Mouse (Mus musculus): ENCODE measurements at regions not wholly inside any gene's neighbourhood (a gene's known extent, or its start where the extent isn't known, plus 50 kb on each side); places are given as distances from the start of the nearest gene placed in this dataset.
"Not testable (repeated sequence)": the region's sequence is repeated elsewhere in the genome, so short reads cannot be mapped to it uniquely, and the experiment has no call there.

DNA sequence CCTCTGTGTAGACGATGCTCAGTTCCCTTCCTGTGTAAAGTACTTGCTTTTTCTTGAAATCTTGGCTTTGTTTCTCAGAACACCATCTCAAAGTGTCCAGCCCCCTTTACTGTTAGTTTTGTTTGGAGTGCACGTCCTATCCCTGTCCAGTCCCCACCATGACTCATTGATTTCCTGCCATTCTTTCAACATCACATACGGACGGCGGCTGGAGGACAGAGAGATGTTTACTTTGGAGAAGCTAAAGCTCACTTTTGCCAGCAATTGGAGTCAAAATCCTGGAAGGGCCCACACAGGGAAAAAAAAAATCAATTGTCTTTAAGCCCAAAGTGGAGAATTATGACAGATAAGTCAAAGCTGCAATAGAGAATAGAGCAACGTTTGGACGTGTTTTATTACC is 51.8 kb downstream of the Gm5426 start:
- ATAC-seq (replicated peaks; ENCODE audit: poor library complexity, severe bottlenecking) = peak; percentile 85

- ATAC-seq (replicated peaks; ENCODE audit: poor library complexity, severe bottlenecking) = no peak
These were observed 54.0 kb downstream of the Gm5426 start for GRCm38 (mm10) chr10:96190168-96190987.

DNA sequence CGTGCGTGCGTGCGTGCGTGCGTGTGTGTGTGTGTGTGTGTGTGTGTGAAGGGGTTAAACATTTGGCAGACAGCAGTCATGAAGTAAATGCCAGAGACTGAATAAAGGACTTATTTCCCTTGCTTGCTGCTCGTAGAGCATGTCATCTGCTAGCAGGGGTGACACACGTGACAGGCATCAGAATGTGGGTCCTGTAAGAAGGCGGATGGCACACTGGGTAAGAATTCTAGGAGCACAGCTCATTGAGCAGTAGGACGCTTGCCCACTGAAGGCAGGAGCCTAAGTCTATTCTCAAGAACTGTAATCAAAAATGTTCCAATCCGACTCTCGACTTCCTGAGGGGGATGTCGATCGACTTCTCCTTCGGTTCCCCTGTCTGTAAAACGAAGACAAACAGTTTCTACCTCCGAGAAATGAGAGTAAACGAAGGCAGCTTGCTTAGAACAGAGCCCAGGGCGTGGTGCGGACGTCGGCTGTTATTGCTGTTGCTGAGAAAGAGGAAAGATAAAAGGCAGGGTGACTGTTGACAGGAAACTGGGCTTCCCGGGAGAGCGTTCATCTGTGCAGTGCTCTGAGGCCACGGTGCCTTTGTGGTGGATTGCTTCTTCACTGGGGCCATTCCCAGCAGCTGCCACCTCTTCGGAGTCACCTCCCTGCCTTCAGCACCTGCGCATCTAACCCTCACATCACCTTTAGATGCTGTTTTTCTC is 64.7 kb downstream of the Gm5426 start:
- peak; percentile 77 for ATAC-seq (replicated peaks; ENCODE audit: poor library complexity, severe bottlenecking)

- ATAC-seq (replicated peaks; ENCODE audit: poor library complexity, severe bottlenecking) = no peak
These were observed 65.5 kb downstream of the Gm5426 start for GRCm38 (mm10) chr10:96201891-96202290.

DNA sequence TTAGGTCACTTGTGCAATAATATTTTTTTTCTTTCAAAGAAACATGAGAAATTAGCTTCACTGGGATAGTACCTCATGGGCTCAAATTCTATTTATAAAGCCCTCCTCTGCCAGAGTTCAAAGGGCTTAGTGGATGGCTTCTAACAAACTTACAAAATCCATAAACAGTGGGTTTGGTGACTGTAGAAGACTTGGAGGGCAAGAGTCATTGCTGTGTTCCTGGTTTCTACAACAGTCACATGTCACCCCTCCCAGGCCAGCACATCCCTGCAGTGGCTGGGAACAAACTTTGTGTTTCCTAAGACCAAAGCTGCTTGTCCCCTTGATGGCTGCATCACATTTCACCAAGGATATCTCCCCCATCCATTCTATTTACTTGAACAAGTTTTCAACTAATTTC is 66.5 kb downstream of the Gm5426 start:
- ATAC-seq (replicated peaks; ENCODE audit: poor library complexity, severe bottlenecking) = no peak

GRCm38 (mm10) chr10:96204198-96204597 is 67.8 kb downstream of the Gm5426 start:
- ATAC-seq (replicated peaks; ENCODE audit: poor library complexity, severe bottlenecking) = peak; percentile 41

DNA sequence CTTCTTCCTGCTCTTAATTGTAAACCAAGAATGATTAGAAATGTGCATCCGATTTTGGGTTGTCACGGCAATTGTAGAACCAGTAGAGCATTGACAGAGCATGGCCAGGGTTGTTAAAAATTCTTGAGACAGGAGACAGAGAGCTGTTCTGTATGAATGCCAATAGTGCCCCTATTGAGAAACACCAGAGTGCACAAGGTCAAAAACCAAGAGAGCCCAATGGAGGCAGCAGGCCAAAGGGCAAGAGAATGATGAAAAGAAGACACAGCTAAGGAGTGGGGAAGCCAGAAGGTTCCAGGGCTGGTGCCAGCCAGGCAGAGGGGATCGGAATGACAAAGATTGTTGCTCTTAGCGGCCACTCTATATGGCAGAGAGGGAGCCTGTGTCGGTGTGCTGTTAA is 72.8 kb downstream of the Gm5426 start:
- ATAC-seq (replicated peaks; ENCODE audit: poor library complexity, severe bottlenecking) = no peak

- peak; percentile 49 for ATAC-seq (replicated peaks; ENCODE audit: poor library complexity, severe bottlenecking)
These were observed 74.8 kb downstream of the Gm5426 start for GRCm38 (mm10) chr10:96211189-96211588.

DNA sequence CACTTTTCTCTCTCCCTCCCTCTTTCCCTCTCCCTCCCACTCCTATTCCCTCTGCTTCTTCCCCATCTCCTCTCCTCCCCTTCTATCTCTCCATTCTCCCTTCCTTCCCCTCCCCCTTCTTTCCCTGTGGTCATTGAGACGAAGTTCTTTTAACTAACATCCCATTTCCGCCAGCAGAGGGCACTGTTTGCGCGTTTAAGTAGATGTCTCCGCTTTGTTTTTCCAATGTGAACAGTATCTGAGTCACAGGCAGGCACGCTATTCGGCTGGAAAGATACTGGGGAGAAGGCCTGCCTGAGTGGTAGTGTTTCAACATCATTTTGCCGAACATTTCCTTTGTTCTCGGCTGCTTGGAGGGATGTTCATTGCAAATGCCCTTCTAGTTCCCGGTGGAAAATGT is 77.5 kb downstream of the Gm5426 start:
- ATAC-seq (replicated peaks; ENCODE audit: poor library complexity, severe bottlenecking) = peak; percentile 81

- ATAC-seq (replicated peaks; ENCODE audit: poor library complexity, severe bottlenecking) = no peak
These were observed 77.9 kb downstream of the Gm5426 start for GRCm38 (mm10) chr10:96214285-96214684.

DNA sequence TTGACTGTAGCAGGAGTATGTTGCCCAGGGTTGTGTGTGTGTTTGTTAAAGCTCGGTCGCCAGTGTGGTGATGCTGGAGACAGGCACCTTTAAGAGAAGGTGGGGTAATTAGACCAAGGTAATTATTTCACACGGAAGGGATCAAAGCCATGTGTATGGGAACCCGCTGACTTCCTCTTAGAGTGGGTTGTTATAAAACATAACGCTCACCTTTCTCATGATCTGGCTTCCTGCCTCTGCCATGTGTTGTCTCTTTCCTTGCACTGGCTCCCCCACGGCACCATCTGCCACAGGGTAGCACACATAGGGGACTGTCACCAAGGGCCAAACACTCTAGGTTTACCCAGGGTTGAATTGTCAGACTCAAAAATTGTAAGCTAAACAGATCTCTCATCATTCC is 78.5 kb downstream of the Gm5426 start:
- no peak for ATAC-seq (replicated peaks; ENCODE audit: poor library complexity, severe bottlenecking)

DNA sequence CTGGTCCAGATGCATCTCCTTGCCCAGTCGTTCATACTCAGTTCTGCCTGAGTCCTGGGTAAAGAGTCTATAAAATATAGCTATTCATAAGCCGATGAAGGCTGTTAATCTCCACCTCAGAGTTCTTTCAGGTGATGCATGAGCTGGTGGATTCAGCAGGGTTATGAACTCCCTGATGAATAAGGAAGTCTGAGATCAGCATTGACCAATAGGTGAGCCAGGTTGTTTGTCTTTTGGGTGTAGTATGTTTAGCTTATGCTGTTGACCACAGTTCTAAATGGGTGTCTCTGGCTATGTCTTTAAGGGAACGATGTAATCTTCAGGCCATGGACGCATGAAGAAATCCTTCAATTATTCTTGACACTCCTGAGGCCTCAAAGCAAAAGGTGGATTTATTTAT is 84.3 kb downstream of the Gm5426 start:
- ATAC-seq (replicated peaks; ENCODE audit: poor library complexity, severe bottlenecking) = no peak

- peak; percentile 76 for ATAC-seq (replicated peaks; ENCODE audit: poor library complexity, severe bottlenecking)
These were observed 94.0 kb downstream of the Gm5426 start for GRCm38 (mm10) chr10:96230391-96230790.

GRCm38 (mm10) chr10:96231309-96231708 is 94.9 kb downstream of the Gm5426 start:
- ATAC-seq (replicated peaks; ENCODE audit: poor library complexity, severe bottlenecking) = 0 out of 2 replicates have a peak, but pooled peaks have one; percentile 12

GRCm38 (mm10) chr10:96232889-96233288 is 96.5 kb downstream of the Gm5426 start:
- no peak for ATAC-seq (replicated peaks; ENCODE audit: poor library complexity, severe bottlenecking)

GRCm38 (mm10) chr10:96234564-96235412 is 98.4 kb downstream of the Gm5426 start:
- no peak for ATAC-seq (replicated peaks; ENCODE audit: poor library complexity, severe bottlenecking)

DNA sequence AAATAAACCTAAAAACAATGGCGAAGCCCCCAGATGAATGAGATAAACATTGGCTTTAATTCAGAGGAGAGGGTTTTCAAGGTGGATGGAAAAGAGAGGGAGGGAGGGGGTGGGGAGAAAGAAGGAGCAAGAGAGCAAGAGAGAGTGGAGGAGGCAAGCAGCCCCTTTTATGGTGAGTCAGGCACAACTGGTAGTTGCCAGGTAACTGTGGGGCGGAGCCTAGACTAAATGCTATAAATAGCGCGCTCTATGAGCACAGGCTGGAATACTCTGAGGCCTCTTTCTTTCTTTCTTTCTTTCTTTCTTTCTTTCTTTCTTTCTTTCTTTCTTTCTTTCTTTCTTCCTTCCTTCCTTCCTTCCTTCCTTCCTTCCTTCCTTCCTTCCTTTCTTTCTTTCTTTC is 99.6 kb downstream of the Gm5426 start:
- not testable (repeated sequence) for ATAC-seq (replicated peaks; ENCODE audit: poor library complexity, severe bottlenecking)

DNA sequence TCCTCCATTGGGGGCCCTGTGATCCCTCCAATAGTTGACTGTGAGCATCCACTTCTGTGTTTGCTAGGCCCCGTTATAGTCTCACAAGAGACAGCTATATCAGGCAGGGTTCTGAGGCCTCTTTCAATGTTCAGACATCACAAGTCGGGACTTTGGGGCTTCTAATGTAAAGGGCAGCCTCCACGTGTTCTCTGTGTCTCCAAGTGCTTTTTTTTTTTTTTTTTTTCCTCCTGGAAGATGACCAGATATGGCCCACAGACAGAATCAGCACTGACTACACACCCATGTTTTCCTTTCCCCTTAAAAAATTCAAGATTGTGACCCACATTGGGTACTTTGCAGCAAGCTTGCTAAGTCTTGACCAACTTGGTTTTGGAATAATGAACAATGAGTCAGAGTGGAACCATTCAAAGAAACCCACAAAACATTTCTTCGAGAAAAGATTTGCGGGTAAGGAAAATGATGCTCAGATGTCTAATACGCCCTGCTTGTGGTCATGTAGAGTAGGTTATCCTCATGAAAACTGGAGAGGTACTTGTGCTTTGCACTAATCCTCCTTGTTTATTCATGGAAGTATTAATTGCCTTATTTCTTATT is 100.5 kb downstream of the Gm5426 start:
- ATAC-seq (replicated peaks; ENCODE audit: poor library complexity, severe bottlenecking) = no peak

DNA sequence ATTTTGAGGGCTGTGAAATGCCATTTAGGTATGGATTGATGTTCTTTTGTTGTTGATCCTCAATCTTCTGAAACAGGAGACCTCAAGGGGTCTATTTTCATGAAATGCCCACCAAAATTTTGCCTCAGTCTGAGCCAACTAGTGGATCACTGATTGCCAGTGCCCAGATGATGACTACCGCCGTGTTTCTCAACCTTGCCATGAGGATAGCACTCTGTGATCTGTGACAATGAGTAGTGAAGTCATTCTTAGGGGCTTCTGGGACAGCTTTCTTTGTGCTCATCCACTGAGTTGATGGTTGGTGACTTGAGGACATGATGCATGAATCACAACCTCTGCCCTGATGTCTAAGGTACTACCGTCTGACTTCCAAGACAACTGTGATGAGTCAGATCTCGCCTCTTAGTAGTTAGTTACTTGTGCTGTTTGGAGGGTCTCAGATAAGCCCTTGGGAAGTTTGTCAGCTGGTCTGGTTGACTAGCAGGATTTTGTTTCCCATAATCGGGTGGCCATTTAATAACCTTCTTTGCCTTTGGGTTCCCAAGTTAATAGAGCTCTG is 101.2 kb downstream of the Gm5426 start:
- no peak for ATAC-seq (replicated peaks; ENCODE audit: poor library complexity, severe bottlenecking)

- peak; percentile 77 for ATAC-seq (replicated peaks; ENCODE audit: poor library complexity, severe bottlenecking)
These were observed 101.8 kb downstream of the Gm5426 start for GRCm38 (mm10) chr10:96238251-96238650.

All from granulocyte monocyte progenitor cell, adult 5-6 weeks (primary cell).